Mouse (Mus musculus) layer of hippocampus, adult 2 months (tissue): ENCODE results near the gene Hcrtr1. TPM values are rescaled to one million over a fixed set of nuclear protein-coding genes. Genes with fewer than 3 reads are reported as not detected.

Experiments
- DNase-seq, 2 experiments: peaks; one replicate each; pipeline ENCODE4 v3.0.0; 2022; ENCODE audit warnings: low spot score in 2 of 2
- H3K27ac ChIP-seq: fragments of 200-600 bp; 2 replicates; pipeline ENCODE4 v1.8.1; 2022
- H3K4me3 ChIP-seq: fragments of 200-600 bp; 2 replicates; pipeline ENCODE4 v1.8.1; 2022; ENCODE audit warnings: mild to moderate bottlenecking
- CTCF ChIP-seq: fragments of 200-600 bp; conservative IDR thresholded peaks from 2 replicates; pipeline ENCODE4 v1.8.1; 2022; ENCODE audit warnings: antibody characterized with exemption, mild to moderate bottlenecking, moderate library complexity
- long read RNA-seq, 2 experiments: library from polyadenylated mRNA; stranded (forward); transcript quantifications; one replicate each; pipeline ENCODE4 v2.0.0; 2021; ENCODE audit warnings: borderline mapping rate in 2 of 2
- total RNA-seq, 2 experiments: library from RNA; stranded (reverse); gene quantifications; 2 replicates each; pipeline ENCODE4 v1.2.3; 2021

Gene Hcrtr1
- 1 to 10 TPM; 2.7 to 2.8 TPM for total RNA-seq
- long read RNA-seq, experiment 1, partial matches to known transcripts = 0 of 1 reads
- long read RNA-seq, experiment 1, other reads (novel, unspliced or antisense) = 0 of 1 reads
- long read RNA-seq, experiment 2, partial matches to known transcripts = 1 of 4 reads
- long read RNA-seq, experiment 2, other reads (novel, unspliced or antisense) = 2 of 4 reads

GRCm38 (mm10) chr4:130139214-130139492 lies at the start of gene Hcrtr1:
TSS of gene Hcrtr1 (minus strand) at chr4:130139359.
- peak within 1 kb of the TSS; percentile 57 for H3K4me3 ChIP-seq
- peak within 1 kb of the TSS; percentile 33; the same call in 1 of the 2 replicates for H3K27ac ChIP-seq
- TF ChIP-seq CTCF = no peak
- DNase-seq = no peak

- DNase-seq = peak; percentile 80 to 91
- Histone ChIP-seq H3K4me3 (no peak overlapping the region; the same call in 1 of the 2 replicates), H3K27ac (no peak overlapping the region)
- TF ChIP-seq CTCF = peak; percentile 98
Measured at GRCm38 (mm10) chr4:130188806-130189297, 49.7 kb upstream of the Hcrtr1 start.

GRCm38 (mm10) chr4:130186891-130187290 lies 47.7 kb upstream of the Hcrtr1 start:
- TF ChIP-seq CTCF = no peak
- H3K27ac ChIP-seq = no peak overlapping the region
- DNase-seq = no peak
- H3K4me3 ChIP-seq = no peak overlapping the region

- Histone ChIP-seq H3K27ac (no peak overlapping the region), H3K4me3 (no peak overlapping the region)
- no peak for TF ChIP-seq CTCF
- no peak for DNase-seq
Measured at GRCm38 (mm10) chr4:130186450-130186849, 47.3 kb upstream of the Hcrtr1 start.

- Histone ChIP-seq H3K27ac (no peak overlapping the region), H3K4me3 (no peak overlapping the region)
- TF ChIP-seq CTCF = no peak
- no peak for DNase-seq
Measured at GRCm38 (mm10) chr4:130183879-130184278, 44.7 kb upstream of the Hcrtr1 start.

- Histone ChIP-seq H3K4me3 (no peak overlapping the region), H3K27ac (no peak overlapping the region)
- TF ChIP-seq CTCF = no peak
- no peak for DNase-seq
Measured at GRCm38 (mm10) chr4:130183023-130183422, 43.9 kb upstream of the Hcrtr1 start.

- no peak overlapping the region for H3K27ac ChIP-seq
- DNase-seq = no peak
- no peak for TF ChIP-seq CTCF
- no peak overlapping the region for H3K4me3 ChIP-seq
Measured at GRCm38 (mm10) chr4:130181886-130182285, 42.7 kb upstream of the Hcrtr1 start.

GRCm38 (mm10) chr4:130180909-130181602 lies 41.9 kb upstream of the Hcrtr1 start:
- Histone ChIP-seq H3K4me3 (no peak overlapping the region), H3K27ac (no peak overlapping the region)
- TF ChIP-seq CTCF = no peak
- DNase-seq = no peak

- no peak for DNase-seq
- Histone ChIP-seq H3K27ac (no peak overlapping the region), H3K4me3 (no peak overlapping the region)
- no peak for TF ChIP-seq CTCF
Measured at GRCm38 (mm10) chr4:130179876-130180275, 40.7 kb upstream of the Hcrtr1 start.

- no peak for DNase-seq
- Histone ChIP-seq H3K27ac (no peak overlapping the region), H3K4me3 (no peak overlapping the region)
- no peak for TF ChIP-seq CTCF
Measured at GRCm38 (mm10) chr4:130177536-130177935, 38.4 kb upstream of the Hcrtr1 start.

GRCm38 (mm10) chr4:130177087-130177486 lies 37.9 kb upstream of the Hcrtr1 start:
- DNase-seq = no peak
- no peak for TF ChIP-seq CTCF
- H3K4me3 ChIP-seq = no peak overlapping the region
- H3K27ac ChIP-seq = no peak overlapping the region

- TF ChIP-seq CTCF = no peak
- no peak overlapping the region for H3K27ac ChIP-seq
- DNase-seq = no peak
- H3K4me3 ChIP-seq = no peak overlapping the region
Measured at GRCm38 (mm10) chr4:130176156-130176720, 37.1 kb upstream of the Hcrtr1 start.

GRCm38 (mm10) chr4:130175072-130175711 lies 36.0 kb upstream of the Hcrtr1 start, which contains the start of gene Tinagl1:
TSS of gene Tinagl1 (minus strand) at chr4:130175122.
- no peak for TF ChIP-seq CTCF
- peak within 1 kb of the TSS; percentile 62 for H3K27ac ChIP-seq
- no peak for DNase-seq
- H3K4me3 ChIP-seq = peak within 1 kb of the TSS; percentile 23
